Mouse (Mus musculus) frontal cortex, postnatal 25 days (tissue): ENCODE measurements around the gene Nrip2.

ENCODE experiments used
- DNase-seq, 2 experiments: peaks; one replicate each; pipeline ENCODE4 v3.0.0; 2022; ENCODE audit warnings: low spot score in 2 of 2

Gene Nrip2

GRCm38 (mm10) chr6:128397574-128398261 lies 1.4 kb upstream of the Nrip2 start:
- no peak for DNase-seq

GRCm38 (mm10) chr6:128399421-128400185 lies 507 bp downstream of the Nrip2 start:
- DNase-seq = no peak

- no peak for DNase-seq
These were observed 5.6 kb downstream of the Nrip2 start for GRCm38 (mm10) chr6:128404708-128405107.

- no peak for DNase-seq
These were observed 9.5 kb downstream of the Nrip2 start for GRCm38 (mm10) chr6:128408544-128409125.

GRCm38 (mm10) chr6:128410305-128410704 lies 11.2 kb downstream of the Nrip2 start:
- DNase-seq = no peak

GRCm38 (mm10) chr6:128411115-128411514 lies 12.0 kb downstream of the Nrip2 start:
- DNase-seq = peak; percentile 87 to 91

- no peak for DNase-seq
These were observed 17.1 kb downstream of the Nrip2 start for GRCm38 (mm10) chr6:128416169-128416568.

- no peak for DNase-seq
These were observed 19.0 kb downstream of the Nrip2 start for GRCm38 (mm10) chr6:128418076-128418475.

- DNase-seq = no peak
These were observed 21.9 kb downstream of the Nrip2 start for GRCm38 (mm10) chr6:128421036-128421435.

- no peak for DNase-seq
These were observed 22.4 kb downstream of the Nrip2 start for GRCm38 (mm10) chr6:128421480-128421879.

GRCm38 (mm10) chr6:128423496-128424268 lies 24.6 kb downstream of the Nrip2 start:
- DNase-seq = no peak

GRCm38 (mm10) chr6:128424269-128425019 lies 25.3 kb downstream of the Nrip2 start, which contains the start of gene Itfg2:
TSS of gene Itfg2 (minus strand) at chr6:128424931.
- peak; percentile 94 to 96 for DNase-seq

GRCm38 (mm10) chr6:128425046-128425445 lies 25.9 kb downstream of the Nrip2 start:
- no peak for DNase-seq

- DNase-seq = no peak
These were observed 28.5 kb downstream of the Nrip2 start for GRCm38 (mm10) chr6:128427571-128427970.

GRCm38 (mm10) chr6:128429300-128429699 lies 30.2 kb downstream of the Nrip2 start:
- DNase-seq = no peak

- DNase-seq = no peak
These were observed 30.7 kb downstream of the Nrip2 start for GRCm38 (mm10) chr6:128429826-128430225.

GRCm38 (mm10) chr6:128432356-128432915 lies 33.3 kb downstream of the Nrip2 start:
- DNase-seq = no peak

GRCm38 (mm10) chr6:128433566-128433965 lies 34.5 kb downstream of the Nrip2 start:
- DNase-seq = no peak

- DNase-seq = no peak
These were observed 36.4 kb downstream of the Nrip2 start for GRCm38 (mm10) chr6:128435474-128435873.

- no peak for DNase-seq
These were observed 37.4 kb downstream of the Nrip2 start for GRCm38 (mm10) chr6:128436356-128437005.
